Comparison of ENCODE assay signal across 9 mouse cellular contexts in genomic region chr4:62619232-62619964, GRCm38 (mm10). TPM values are rescaled to one million over a fixed set of nuclear protein-coding genes. Genes with fewer than 3 reads are reported as not detected.
DNase-seq lines count a peak whose midpoint lies in the region; ATAC-seq and TF ChIP-seq lines count a peak whose summit lies in the region.
"Had no signal": no experiment of that assay in that cellular context is flagged by ENCODE, and none has a peak within 500 bp of the region (broad histone marks: within the 10 kb centered on the region; RNA-seq: fewer than 3 reads in every experiment).

No protein-coding gene starts in this region.

- H3K4me1 ChIP-seq in thymus, adult 2 months (replicated peaks; ENCODE audit: control insufficient read depth, insufficient read depth, low read length) = peaks cover 10% of the 10 kb centered on the region
- H3K4me1 ChIP-seq in intestine, embryonic 15.5 days (replicated peaks) = peaks cover 16% of the 10 kb centered on the region
- H3K4me1 ChIP-seq in liver, embryonic 14.5 days (replicated peaks; ENCODE audit: control insufficient read depth in 2 of 2, insufficient read depth in 2 of 2, low read length in 1 of 2) = no peaks in the 10 kb centered on the region
- peaks cover 74% of the 10 kb centered on the region for H3K4me1 ChIP-seq in neural tube, embryonic 13.5 days (replicated peaks)

- H3K9ac ChIP-seq in intestine, embryonic 15.5 days = peak overlapping the region; percentile 34; the same call in 1 of the 2 replicates
- no peak overlapping the region for H3K9ac ChIP-seq in liver, embryonic 14.5 days (replicated peaks)
- H3K9ac ChIP-seq in neural tube, embryonic 13.5 days = peak overlapping the region; percentile 64

- TF ChIP-seq EP300 in liver, embryonic 14.5 days (IDR thresholded peaks at IDR 0.05; ENCODE audit: low read depth) = no peak

- 35% methylated on average over 16 of the region's 16 CpGs for WGBS in thymus, adult 2 months
- 53% methylated on average over 16 of the region's 16 CpGs for WGBS in intestine, embryonic 15.5 days
- 22% methylated on average over 16 of the region's 16 CpGs for WGBS in liver, embryonic 14.5 days (ENCODE audit: insufficient replicate concordance)
- WGBS in neural tube, embryonic 13.5 days = 22% methylated on average over 16 of the region's 16 CpGs

- no peak for TF ChIP-seq POLR2A in thymus, adult 2 months (IDR thresholded peaks at IDR 0.05; ENCODE audit: control insufficient read depth, extremely low read depth, insufficient read depth, low read length, poor library complexity)

- H3K4me2 ChIP-seq in intestine, embryonic 15.5 days (replicated peaks) = no peak overlapping the region
- H3K4me2 ChIP-seq in liver, embryonic 14.5 days (ENCODE audit: low read depth) = no peak overlapping the region
- H3K4me2 ChIP-seq in neural tube, embryonic 13.5 days = peak overlapping the region; percentile 37

- no peak overlapping the region for H3K27ac ChIP-seq in thymus, adult 2 months (ENCODE audit: control insufficient read depth, insufficient read depth, low read length)
- peak overlapping the region; percentile 51 for H3K27ac ChIP-seq in intestine, embryonic 15.5 days
- no peak overlapping the region for H3K27ac ChIP-seq in liver, embryonic 14.5 days
- H3K27ac ChIP-seq in neural tube, embryonic 13.5 days (replicated peaks) = peak overlapping the region; percentile 80
- H3K27ac ChIP-seq: macrophage had no signal

- H3K36me3 ChIP-seq in thymus, adult 2 months (ENCODE audit: control insufficient read depth, insufficient read depth, low read length) = no peaks in the 10 kb centered on the region
- no peaks in the 10 kb centered on the region for H3K36me3 ChIP-seq in intestine, embryonic 15.5 days
- H3K36me3 ChIP-seq in liver, embryonic 14.5 days (replicated peaks; ENCODE audit: control insufficient read depth, insufficient read depth, low read depth) = no peaks in the 10 kb centered on the region
- no peaks in the 10 kb centered on the region for H3K36me3 ChIP-seq in neural tube, embryonic 13.5 days

- no peak overlapping the region for H3K4me3 ChIP-seq in thymus, adult 2 months (ENCODE audit: control insufficient read depth, insufficient read depth, low read length)
- H3K4me3 ChIP-seq in intestine, embryonic 15.5 days (replicated peaks) = peak overlapping the region; percentile 10
- no peak overlapping the region for H3K4me3 ChIP-seq in liver, embryonic 14.5 days (ENCODE audit: insufficient read depth in 1 of 2, low read depth in 2 of 2, low read length in 2 of 2)
- peak overlapping the region; percentile 27 for H3K4me3 ChIP-seq in neural tube, embryonic 13.5 days

- TF ChIP-seq CTCF in thymus, adult 2 months (IDR thresholded peaks at IDR 0.05; ENCODE audit: borderline replicate concordance, control insufficient read depth, extremely low read depth, insufficient read depth, low read length, poor library complexity) = no peak
- TF ChIP-seq CTCF in liver, embryonic 14.5 days (IDR thresholded peaks at IDR 0.05; ENCODE audit: low read depth) = no peak

- H3K9me3 ChIP-seq in intestine, embryonic 15.5 days = no peaks in the 10 kb centered on the region
- H3K9me3 ChIP-seq in liver, embryonic 14.5 days (ENCODE audit: control insufficient read depth, low read length) = no peaks in the 10 kb centered on the region
- no peaks in the 10 kb centered on the region for H3K9me3 ChIP-seq in neural tube, embryonic 13.5 days

- no peaks in the 10 kb centered on the region for H3K27me3 ChIP-seq in thymus, adult 2 months (ENCODE audit: control insufficient read depth, insufficient read depth, low read length)
- H3K27me3 ChIP-seq in intestine, embryonic 15.5 days (replicated peaks) = no peaks in the 10 kb centered on the region
- no peaks in the 10 kb centered on the region for H3K27me3 ChIP-seq in liver, embryonic 14.5 days (ENCODE audit: control insufficient read depth, insufficient read depth, low read length)
- H3K27me3 ChIP-seq in neural tube, embryonic 13.5 days = no peaks in the 10 kb centered on the region

- peak; percentile 60 for ATAC-seq in intestine, embryonic 15.5 days
- peak; percentile 41; the same call in 1 of the 2 replicates for ATAC-seq in liver, embryonic 14.5 days (ENCODE audit: insufficient read depth)
- ATAC-seq in neural tube, embryonic 13.5 days (ENCODE audit: low read depth) = peak; percentile 44

- DNase-seq in thymus, adult 2 months = peak; percentile 28
- no peak for DNase-seq in thymus, postnatal 0 days (ENCODE audit: low spot score)
- peak; percentile 99 for DNase-seq in heart, adult 11 months
- DNase-seq in liver, embryonic 14.5 days (ENCODE audit: low read depth in 3 of 3, low spot score in 3 of 3) = no peak
- DNase-seq in ovary, postnatal 36 days (ENCODE audit: low spot score) = no peak
- DNase-seq in left cerebral cortex, adult 18-20 months (ENCODE audit: low spot score in 2 of 2) = no peak

RNA-seq across cellular contexts. Expression of gene Rgs3, which starts 59.8 kb away (rescaled TPM):
- polyA plus RNA-seq in thymus, adult 2 months (2012; rRNA removed) = 61.1 and 81.3 TPM in 2 replicates
- polyA plus RNA-seq in thymus, postnatal 0 days (2015; fragmentation: Nextera tagmentation; extraction: Ambion mirVana) = 14.7 and 18.0 TPM in 2 replicates
- polyA plus RNA-seq in intestine, embryonic 15.5 days (2015; fragmentation: Nextera tagmentation; extraction: Ambion mirVana) = 43.5 and 46.3 TPM in 2 replicates
- 3.8 and 3.9 TPM in 2 replicates for polyA plus RNA-seq in liver, embryonic 14.5 days (2012; rRNA removed)
- polyA plus RNA-seq in liver, embryonic 14.5 days (2014; fragmentation: Nextera tagmentation; extraction: Ambion mirVana) = 3.1 and 3.6 TPM in 2 replicates
- polyA plus RNA-seq in neural tube, embryonic 13.5 days (2015; fragmentation: Nextera tagmentation; extraction: Ambion mirVana) = 71.4 and 79.0 TPM in 2 replicates
- 10 to 100 TPM; 25.7 TPM for total RNA-seq in left cerebral cortex, adult 18-20 months (2021)

Comparison
In these comparisons a context has a peak if more than half of its experiments do, and no peak if none do; other contexts are left out.
1. DNase-seq: peak in thymus, adult 2 months (single experiment) and heart, adult 11 months (single experiment); none in thymus, postnatal 0 days (single experiment), liver, embryonic 14.5 days (0 of 3), ovary, postnatal 36 days (single experiment) and left cerebral cortex, adult 18-20 months (0 of 2).
2. H3K27ac ChIP-seq: peak in intestine, embryonic 15.5 days (single experiment) and neural tube, embryonic 13.5 days (single experiment); none in thymus, adult 2 months (single experiment) and liver, embryonic 14.5 days (single experiment).
3. H3K4me3 ChIP-seq: peak in intestine, embryonic 15.5 days (single experiment) and neural tube, embryonic 13.5 days (single experiment); none in thymus, adult 2 months (single experiment) and liver, embryonic 14.5 days (0 of 2).
4. Peak in every context shown above with its lines, with median percentiles within 50 percentile points of each other: ATAC-seq.